Mouse (Mus musculus): ENCODE results near the gene Rhog.
"Not testable (repeated sequence)": the region's sequence is repeated elsewhere in the genome, so short reads cannot be mapped to it uniquely, and the experiment has no call there.

The Rhog gene

DNA sequence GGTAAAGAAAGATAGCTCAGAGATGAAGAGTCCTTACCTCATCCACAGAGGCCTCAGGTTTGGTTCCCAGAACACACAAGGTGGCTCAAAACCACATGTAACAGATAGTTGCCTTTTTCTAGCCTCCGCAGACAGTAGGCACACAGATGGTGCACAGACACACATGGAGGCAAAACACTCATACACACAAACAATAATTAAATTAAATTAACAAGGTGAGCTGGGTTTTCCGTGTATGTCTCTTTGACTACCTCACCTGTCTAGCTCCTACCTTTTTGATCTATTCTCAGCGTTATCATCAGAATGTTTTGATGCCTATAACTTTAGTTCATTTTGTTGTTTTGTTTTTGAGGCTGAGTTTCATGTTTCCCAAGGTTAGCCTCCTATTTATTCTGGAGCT, at the start of gene Rhog:
TSS of gene Rhog (minus strand) at position 101 of the 400 bp plus-strand sequence.
- DNase-seq (ENCODE audit: low spot score in 2 of 2), result no peak

DNA sequence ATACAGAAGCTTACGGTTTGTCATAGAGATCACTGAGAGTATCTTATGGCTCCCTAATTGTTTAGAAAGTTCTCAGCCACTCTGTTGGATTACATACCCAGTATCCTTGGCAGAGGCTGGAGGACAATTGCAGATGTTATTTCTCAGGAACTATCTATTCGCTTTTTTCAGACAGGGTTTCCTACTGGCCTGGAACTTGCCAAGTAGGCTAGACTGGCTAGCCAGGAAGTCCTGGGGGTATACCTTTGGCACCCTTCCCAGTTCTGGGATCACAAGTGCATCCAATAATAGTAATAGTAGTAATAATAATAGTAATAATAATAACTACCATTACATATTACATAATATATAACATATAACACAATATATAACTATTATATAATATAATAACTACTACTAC, 49.7 kb upstream of the Rhog start:
- no peak for DNase-seq (ENCODE audit: low spot score in 2 of 2)

DNA sequence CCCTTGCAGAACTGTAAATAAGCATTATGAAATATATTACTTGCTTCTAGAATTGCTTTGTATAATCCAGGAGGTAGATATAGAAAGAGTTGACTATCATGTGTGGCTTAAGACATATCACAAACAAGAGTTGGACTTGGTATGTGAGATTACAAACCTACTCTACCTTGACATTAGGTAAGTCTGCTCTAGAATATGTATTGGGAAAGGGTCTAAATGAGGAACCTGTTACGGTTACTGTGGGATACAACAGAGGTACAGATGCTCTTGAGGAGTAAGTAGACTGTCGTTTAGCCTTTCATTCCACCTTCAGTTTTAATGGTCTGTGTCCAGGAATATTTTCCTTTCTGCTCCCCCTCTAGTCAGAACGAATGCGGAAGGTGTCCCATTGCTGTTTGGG, 46.6 kb upstream of the Rhog start:
- DNase-seq (ENCODE audit: low spot score in 2 of 2), result no peak

DNA sequence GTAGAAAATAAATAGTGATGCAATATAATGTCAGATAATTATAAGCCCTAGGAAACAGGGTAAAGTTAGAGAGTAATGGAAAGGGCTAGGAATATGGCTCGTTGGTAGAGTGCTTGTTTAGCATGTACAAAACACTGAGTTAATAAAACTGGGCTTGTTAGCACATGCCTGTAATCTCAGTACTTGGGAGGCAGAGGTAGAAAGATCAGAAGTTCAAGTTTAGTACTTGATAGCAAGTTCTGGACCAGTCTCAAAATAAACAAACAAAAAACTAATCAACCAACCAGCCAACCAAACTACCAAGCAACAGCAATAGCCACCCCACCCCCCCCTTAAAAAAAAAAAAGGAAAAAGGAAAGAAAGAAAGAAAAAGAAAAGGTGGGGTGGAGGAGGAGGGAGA, 44.9 kb upstream of the Rhog start:
- DNase-seq (ENCODE audit: low spot score in 2 of 2), result no peak

GRCm38 (mm10) chr7:102293234-102293633, 37.4 kb upstream of the Rhog start:
- no peak for DNase-seq (ENCODE audit: low spot score in 2 of 2)

DNA sequence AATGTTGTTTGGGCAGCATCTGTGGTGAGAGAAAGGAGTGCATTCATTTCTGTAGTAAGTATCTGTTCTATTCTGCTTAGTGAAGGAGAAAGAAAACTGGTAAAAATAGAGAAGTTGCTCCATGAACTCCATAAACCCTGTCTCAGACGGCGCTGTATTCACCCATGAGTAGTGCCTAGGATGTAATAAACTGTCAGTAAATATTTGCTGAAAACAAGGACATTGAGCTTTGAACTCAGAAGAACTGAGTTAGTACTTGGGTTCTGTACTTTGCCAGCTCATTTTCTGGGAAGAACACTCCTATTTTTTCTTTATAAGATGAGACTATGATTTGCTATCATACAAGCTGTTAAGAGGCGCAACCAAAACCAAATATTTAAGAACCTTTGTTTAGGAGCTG, 36.4 kb upstream of the Rhog start:
- no peak for DNase-seq (ENCODE audit: low spot score in 2 of 2)

- DNase-seq (ENCODE audit: low spot score in 2 of 2), result no peak
These were observed 33.6 kb upstream of the Rhog start for GRCm38 (mm10) chr7:102289466-102289865.

GRCm38 (mm10) chr7:102282261-102282660, 26.4 kb upstream of the Rhog start:
- no peak for DNase-seq (ENCODE audit: low spot score in 2 of 2)

GRCm38 (mm10) chr7:102281403-102281802, 25.5 kb upstream of the Rhog start:
- no peak for DNase-seq (ENCODE audit: low spot score in 2 of 2)

GRCm38 (mm10) chr7:102272422-102272948, 16.6 kb upstream of the Rhog start:
- DNase-seq (ENCODE audit: low spot score in 2 of 2), result no peak

DNA sequence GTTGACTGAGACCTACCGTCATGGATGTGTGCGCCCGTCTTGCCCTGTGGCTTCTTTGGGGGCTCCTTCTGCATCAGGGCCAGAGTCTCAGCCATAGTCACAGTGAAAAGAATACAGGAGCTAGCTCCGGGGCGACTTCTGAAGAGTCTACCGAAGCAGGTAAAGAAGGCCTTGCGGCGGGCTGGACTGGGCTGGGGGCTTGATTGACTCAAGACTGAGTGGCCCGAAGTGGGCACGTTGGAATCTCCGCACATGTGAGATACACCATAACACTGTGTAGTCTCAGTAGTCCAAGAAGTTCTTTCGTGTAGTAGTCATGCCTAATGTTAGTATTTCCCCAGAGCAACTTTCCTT, 12.5 kb upstream of the Rhog start:
- DNase-seq (ENCODE audit: low spot score in 2 of 2), result no peak

DNA sequence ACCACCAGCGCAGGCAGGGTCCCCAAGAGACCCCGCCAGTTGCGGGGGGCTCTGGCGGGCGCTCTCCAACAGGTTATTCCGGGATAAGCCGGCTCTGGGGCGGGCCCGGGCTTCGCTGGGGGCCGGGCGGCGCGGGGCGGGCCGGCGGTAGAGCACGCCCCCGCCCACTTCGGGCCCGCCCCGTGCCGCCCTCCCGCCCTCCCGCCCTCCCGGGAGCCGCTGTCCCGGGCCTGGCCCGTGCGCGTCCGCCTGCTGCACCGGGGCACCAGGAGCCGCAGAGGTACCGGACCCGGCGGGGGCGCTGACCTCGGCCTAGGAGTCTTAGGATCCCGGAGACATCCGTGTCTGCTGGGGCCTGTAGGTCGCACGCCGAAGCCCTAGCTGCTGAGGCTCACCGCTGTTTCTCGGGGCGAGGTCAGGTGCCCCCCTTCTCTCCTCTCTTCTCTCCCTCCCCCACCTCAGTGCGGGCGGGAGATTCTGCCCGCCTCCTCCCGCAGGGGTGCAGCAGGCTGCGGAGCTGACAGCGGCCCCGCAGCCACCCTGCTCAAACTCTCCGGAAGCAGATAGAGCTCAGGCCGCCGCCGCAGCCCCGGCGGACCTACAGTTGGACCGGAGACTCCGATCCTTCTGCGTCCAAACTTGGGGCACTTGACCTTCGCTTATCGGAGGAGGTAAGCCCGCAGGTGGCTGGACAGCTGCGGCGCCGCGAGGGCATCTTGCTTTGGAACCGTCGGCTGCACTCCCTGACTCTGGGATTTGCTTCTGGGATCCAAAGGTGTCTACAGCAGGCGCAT, 11.9 kb upstream of the Rhog start, which contains the start of gene Stim1:
TSS of gene Stim1 (plus strand) at position 206 of the 794 bp plus-strand sequence.
- peak; percentile 31 to 61 for DNase-seq (ENCODE audit: low spot score in 2 of 2)

- peak; percentile 84 to 94 for DNase-seq (ENCODE audit: low spot score in 2 of 2)
These were observed 11.3 kb upstream of the Rhog start for GRCm38 (mm10) chr7:102267113-102267579.

DNA sequence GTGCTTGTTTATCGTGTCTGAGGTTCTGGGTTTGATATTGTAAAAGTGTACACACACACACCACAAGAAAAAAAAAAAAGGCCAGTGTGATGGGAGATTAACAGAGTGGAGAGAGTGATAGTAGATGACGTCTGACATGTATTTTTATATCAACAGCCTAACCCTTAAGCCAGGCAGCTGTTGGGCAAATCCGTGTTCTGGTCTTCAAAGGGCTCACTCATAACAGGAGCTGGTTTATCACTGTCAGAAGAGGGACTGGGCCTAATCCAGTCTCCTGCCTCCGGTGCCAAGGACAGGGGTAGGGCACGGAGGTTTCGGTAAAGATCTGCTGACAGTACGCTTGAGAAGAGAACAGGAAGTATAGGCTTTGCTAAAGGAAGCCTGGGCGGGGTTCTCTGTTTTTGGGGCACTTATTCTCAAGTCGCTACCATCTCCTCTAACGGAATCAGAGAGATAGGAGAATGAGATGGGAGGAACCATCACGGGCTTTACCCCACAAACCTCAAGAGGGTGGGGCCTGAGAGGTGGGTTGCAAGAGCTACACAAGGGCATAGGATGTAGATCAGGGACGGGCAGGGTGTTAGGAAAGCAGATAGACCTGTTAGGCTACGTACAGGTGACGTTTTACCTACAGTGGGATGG, 10.7 kb upstream of the Rhog start:
- DNase-seq (ENCODE audit: low spot score in 2 of 2), result no peak

DNA sequence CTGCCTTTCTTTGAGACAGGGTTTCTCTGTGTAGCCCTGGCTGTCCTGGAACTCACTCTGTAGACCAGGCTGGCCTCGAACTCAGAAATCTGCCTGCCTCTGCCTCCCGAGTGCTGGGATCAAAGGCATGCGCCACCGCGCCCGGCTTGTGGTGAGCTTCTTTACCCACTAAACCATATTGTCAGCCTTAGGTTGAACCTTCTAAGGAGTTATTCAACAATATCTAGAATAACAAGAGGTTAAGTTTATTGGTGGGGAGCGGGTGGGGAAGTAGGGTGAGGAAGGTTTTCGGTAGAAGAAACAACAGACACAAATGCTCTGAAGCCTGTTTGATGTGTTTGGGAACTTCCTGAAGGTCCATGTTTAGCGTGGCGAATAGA, 10.2 kb upstream of the Rhog start:
- DNase-seq (ENCODE audit: low spot score in 2 of 2), result not testable (repeated sequence)

DNA sequence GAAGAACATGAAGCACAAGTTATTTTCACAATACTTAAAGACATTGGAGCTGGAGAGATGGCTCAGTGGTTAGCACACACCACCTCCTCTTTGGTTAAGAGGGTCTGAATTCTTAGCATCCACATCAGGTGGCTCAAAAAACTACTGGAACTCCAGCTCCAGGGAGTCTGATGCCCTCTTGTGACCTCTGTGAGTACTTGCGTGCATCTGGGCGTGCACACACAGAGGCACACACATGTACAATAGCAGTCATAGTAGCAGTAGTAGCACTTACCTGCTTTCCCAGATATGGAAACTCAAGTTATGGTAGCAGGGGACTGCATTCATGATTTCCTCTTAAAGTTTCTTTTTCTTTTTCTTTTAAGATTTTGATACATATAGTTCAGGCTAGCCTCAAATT, 7.2 kb upstream of the Rhog start:
- no peak for DNase-seq (ENCODE audit: low spot score in 2 of 2)

DNA sequence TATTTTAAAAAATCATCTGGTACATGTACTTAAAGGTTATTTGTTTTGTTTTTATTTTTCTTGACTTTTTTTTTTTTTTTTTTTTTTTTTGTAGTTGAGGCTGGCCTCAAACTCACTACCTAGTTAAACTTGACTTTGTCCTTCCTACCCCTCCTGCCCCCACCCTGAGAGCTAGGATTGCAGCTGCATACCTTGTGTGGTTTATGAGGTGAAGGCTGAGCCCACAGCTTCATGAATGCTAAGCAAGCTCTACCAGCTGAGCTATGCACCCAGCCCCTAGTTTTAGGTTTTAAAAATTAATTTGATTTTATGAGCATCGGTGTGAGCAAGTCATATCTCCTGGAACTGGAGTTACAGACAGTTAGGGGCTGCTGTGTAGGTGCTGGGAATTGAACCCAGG, 4.7 kb upstream of the Rhog start:
- DNase-seq (ENCODE audit: low spot score in 2 of 2), result no peak

DNA sequence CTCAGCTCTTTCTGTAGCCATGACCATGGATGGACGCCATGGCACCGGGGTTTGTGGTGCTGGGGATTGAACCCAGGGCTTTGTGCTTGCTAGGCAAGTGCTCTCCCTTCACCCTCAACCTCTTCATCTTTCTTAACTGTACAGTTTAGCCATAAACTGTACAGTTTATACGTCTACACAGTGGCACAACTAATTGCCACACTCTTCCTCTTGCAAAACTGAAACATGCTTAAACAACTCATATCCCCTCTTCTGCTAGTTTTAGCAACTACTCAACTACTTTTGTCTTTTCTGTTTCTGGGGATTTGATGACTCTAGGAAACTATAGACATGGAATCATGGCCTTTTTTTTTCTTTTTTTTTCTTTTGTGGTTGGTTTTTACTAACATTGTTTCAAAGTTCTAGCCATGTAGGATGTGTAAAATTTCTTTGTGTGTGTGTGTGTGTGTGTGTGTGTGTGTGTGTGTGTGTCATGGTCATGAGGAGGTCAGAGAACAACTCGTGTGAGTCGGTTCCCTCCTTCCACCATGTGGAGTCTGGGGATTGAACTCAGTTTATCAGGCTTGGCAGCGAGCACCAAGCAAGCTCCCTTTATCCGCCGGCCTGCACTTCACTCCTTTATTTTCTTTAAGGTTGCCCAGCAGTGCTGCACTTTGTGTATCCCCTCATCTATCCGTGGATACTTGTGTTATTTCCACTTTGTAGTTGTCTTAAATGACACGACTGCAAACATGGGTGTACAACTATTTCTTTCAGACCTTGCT, 4.0 kb upstream of the Rhog start:
- DNase-seq (ENCODE audit: low spot score in 2 of 2), result no peak

- DNase-seq (ENCODE audit: low spot score in 2 of 2), result no peak
These were observed 2.9 kb upstream of the Rhog start for GRCm38 (mm10) chr7:102258753-102259152.

GRCm38 (mm10) chr7:102258189-102258588, 2.3 kb upstream of the Rhog start:
- DNase-seq (ENCODE audit: low spot score in 2 of 2), result peak in 1 of 2 experiments; percentile 63

DNA sequence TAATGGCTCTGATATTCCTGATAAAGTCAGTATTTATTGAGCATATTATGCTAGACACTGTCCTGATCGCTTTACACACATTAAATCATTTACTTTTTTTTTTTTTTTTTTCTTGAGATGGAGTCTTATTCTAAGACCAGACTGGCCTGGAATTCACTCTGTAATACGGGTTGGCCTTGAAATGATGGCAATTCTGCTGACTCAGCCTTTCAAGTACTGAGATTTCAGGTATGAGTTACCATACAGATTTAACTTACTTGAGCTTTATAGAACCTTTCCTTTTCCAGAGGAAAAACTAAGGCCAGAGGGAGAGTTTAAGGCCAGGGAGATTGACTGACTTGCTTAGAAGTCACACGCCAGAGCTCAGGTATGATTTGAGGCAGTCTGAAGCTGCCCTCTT, 782 bp upstream of the Rhog start:
- no peak for DNase-seq (ENCODE audit: low spot score in 2 of 2)

- DNase-seq (ENCODE audit: low spot score in 2 of 2), result no peak
These were observed 2.2 kb downstream of the Rhog start for GRCm38 (mm10) chr7:102253631-102254030.

Data from frontal cortex, postnatal 10 days (tissue).